Mouse (Mus musculus) bone marrow macrophage, adult 2 months (primary cell): ENCODE measurements around the gene Mprip.

ENCODE experiments used
- CTCF ChIP-seq: IDR thresholded peaks from 2 replicates; pipeline ENCODE4 v1.5.1; 2012; ENCODE audit warnings: low read depth, mild to moderate bottlenecking, low read length, moderate library complexity
- POLR2A ChIP-seq: IDR thresholded peaks from 2 replicates; pipeline ENCODE4 v1.6.1; 2012; ENCODE audit warnings: mild to moderate bottlenecking, low read depth, low read length, borderline replicate concordance

- TF ChIP-seq CTCF (no peak), POLR2A (no peak)
Observed at GRCm38 (mm10) chr11:59700787-59701186, 39.7 kb downstream of the Mprip start.
